Mouse (Mus musculus) kidney, postnatal 25 days (tissue): Measurements from ENCODE around the gene Chsy1.

ENCODE experiments used
- DNase-seq, 2 experiments: peaks; one replicate each; pipeline ENCODE4 v3.0.0; 2021; ENCODE audit warnings: mixed read lengths in 2 of 2

Gene Chsy1

DNA sequence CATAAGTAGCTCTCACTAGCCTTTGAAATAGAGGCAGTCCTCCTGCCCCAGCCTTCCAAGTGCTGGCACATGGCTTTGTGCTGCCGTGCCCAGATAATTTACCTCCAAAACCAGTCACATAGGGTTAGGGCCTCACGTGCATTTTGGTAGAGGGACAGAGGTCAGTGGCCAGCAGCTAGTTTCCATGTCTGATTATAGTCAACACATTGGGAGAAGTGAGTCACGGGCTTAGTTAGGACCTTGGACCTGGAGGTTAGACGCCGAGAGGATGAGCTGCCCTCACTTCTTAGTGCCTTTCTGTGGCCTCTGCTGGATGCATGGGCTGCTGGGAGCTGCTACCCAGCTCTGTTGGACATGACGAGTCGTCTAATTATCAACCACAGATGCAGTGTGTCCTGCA lies 107.7 kb downstream of the Chsy1 start:
- peak; percentile 28 to 60 for DNase-seq

DNA sequence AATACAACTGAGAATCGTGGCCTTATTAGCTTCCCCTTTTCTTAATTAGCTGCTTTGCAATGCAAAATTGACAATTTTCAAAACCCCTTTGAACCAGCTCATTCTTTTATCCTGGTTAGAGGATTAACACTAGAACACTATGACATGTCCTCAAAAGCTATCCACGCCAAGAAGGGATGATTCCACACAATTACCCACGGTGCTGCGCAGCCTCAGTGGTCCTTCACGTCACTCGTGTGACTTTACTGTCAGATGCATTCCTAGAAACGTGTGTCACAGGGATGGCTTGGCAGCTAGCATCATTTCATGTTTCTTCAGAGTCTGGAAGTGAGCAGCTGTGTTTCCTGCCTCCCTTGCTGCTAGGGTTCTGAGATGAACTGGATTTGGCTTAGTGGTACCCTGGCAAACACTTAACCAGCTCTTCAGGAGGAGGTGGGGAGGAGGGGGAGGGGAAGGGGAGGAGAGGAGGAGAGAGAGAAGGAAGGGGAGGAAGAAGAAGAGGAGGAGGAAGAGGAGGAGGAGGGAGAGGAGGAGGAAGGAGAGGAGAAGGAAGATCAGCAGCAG lies 108.3 kb downstream of the Chsy1 start:
- DNase-seq, result no peak

DNA sequence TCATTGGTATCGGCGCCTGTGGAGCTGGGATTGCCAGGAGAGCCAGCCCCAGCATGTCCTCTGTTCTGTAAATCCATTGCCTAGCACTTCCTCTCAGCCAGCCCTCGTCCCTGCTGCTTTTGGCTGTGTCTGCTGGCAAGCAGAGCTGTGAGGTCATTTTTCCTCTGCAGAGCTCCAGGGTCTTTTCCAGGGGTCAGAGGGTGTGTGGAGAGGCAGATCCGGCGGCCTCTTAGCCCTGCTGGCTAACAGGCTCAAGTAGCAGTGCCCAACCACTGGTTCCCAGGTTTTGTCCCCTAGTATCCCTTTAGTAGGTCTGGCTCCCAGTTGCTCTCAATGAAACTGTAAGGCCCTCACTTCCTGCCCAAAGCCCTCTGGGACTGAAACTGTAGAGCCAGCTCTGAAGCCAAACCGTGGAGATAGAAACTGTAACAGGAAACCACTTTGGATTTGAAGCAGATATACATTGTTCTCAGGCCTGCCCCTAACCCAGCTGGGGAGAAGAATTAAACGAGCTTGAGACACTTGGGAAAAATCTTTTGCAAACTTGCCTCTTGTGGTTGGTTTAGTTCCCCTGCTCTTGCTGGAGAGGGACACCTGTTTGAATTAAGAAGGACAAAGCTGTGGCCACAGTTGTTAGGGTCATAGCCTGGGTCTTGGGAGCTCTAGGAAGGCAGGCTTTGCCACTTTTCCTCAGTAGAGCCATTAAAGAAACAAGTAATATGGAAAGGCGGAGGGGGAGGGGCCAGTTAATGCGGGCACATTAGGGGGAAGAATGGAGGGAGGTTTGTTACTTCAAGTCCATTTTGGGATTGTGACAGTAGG lies 109.1 kb downstream of the Chsy1 start:
- DNase-seq, result peak; percentile 42 to 75

DNA sequence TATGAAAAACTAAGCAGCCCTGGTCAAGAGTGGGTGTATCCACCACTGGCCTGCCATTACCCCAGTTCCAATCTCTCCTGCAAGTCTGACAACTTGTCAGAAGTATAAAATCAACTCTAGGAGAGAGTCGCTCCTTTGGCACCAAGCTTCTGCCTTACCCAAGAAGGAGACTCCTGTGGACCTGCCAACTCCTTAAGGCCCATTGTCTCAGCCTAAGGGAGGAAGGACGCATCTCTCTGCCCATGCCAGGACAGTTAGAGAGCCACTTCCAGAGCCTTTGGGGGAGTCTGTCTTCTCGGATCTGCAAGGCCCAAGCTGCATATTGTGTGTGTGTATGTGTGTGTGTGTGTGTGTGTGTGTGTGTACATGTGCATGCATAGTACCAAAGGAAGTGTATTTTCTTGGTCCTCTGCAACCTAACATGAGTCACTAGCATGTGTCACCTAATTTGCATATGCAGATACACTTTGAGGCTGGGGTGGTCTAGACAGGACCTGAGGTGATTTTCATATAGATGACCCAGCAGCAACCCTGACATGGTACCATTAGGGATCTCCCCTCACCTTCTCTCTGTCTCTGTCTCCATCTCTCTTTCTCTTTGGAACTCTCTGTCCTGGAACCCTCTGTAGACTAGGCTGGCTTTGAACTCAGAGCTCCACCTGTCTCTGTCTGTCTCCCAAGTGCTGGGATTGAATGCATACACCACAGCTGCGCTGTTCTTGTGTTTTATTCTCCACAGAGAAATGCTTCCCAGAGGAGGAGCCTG lies 109.9 kb downstream of the Chsy1 start:
- DNase-seq, result no peak

DNA sequence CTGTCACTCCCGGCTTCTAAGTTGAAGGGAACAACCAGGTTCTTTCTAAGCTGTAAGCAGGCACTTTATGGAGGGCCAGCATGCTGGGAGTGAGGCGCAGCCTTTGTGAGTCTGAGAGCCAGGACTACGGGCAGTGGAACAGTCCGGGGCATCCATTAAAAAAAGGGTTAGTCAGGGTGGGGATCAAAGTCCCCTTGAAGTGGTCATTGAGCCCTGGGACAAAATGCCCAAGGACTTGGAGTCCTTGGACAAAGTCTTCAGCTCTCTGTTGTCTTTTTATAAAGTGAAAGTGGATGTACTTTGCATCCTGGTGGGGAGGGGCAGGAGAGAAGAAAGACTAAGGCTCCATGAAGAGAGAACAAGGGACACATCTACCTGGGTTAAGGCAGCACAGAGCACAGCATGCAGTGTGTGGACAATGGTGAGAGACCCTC lies 110.5 kb downstream of the Chsy1 start:
- peak; percentile 29 to 73 for DNase-seq

DNA sequence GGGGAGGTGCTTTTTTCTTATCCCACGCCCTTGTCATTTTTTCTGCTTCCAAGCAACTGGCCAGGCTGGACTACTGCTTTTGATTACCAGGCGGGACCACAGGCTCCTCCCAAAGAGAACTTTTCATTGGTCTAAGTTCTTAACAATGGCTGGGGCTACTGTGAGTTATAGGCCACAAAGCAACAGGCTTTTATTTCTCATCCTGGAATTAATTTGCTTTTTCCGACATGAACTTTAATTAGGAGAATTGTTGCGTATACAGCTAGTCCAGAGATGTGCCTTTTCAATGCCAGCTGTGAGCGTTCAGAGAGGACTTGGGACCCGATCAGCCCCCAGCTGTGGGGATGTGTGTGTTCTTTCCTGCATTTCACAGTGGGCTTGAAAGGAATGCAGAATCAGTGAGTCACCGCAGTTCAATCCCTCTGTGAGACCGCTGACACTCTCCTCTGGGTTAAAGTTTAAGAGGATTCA lies 113.3 kb downstream of the Chsy1 start:
- peak; percentile 50 to 60 for DNase-seq
